Mouse (Mus musculus) splenic B cell, adult 2 months (primary cell): Measurements from ENCODE around the gene Arhgef2.

ENCODE experiments used
- DNase-seq: peaks from one replicate; pipeline ENCODE4 v3.0.0-alpha.2; 2011; ENCODE audit warnings: low read depth, low spot score
- H3K27me3 ChIP-seq: 2 replicates; pipeline ENCODE4 v1.6.1; 2012; ENCODE audit warnings: mild to moderate bottlenecking, low read length, moderate library complexity, mixed read lengths; ENCODE audit not compliant: control insufficient read depth, poor library complexity, insufficient read depth, severe bottlenecking
- H3K36me3 ChIP-seq: 2 replicates; pipeline ENCODE4 v1.6.1; 2012; ENCODE audit warnings: mild to moderate bottlenecking, low read length, moderate library complexity, mixed read lengths; ENCODE audit not compliant: control insufficient read depth, poor library complexity, insufficient read depth, severe bottlenecking

The Arhgef2 gene

DNA sequence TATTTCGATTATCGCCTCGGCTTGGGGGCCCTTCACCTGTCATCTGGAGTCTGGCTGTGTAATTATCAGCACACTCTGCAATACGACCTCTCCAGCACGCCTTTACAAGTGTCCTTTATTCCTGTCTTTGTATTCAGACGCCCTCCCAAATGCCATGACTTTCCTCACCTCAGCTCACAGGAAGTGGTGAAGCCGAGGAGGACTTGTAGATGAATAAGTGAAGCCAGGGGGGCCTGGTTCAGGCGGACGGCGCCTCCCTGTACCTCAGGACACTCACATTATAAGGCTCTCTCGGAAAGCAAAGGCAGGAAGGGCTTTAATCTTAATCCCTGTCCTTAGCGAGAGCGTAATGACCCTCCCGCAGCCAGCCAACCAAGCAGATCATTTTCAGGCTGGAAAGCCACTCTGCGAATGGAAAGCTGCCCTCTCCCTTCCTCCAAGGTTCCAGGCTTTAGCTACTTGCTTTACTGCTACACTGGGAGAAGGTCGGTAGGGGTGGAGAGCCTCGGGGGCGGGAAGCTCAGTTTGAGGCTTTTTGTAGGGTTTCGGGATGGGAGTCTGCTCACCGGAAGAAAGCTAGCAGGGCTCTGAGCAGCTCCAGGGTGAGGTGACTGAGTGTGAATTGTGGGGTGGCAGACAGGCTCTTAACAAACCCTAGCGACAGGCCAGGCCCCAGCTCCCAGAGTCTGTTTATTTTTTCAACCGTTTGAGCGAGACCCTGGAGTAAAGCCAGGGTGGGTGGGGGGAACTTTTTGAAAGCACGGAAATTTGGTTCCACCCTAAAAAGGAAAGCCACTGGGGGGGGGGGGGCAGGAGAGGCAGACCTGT lies 16.6 kb downstream of the Arhgef2 start:
- H3K36me3 ChIP-seq: peaks cover 3% of the 10 kb centered on the region
- H3K27me3 ChIP-seq: no peaks in the 10 kb centered on the region
- peak; percentile 23 for DNase-seq

DNA sequence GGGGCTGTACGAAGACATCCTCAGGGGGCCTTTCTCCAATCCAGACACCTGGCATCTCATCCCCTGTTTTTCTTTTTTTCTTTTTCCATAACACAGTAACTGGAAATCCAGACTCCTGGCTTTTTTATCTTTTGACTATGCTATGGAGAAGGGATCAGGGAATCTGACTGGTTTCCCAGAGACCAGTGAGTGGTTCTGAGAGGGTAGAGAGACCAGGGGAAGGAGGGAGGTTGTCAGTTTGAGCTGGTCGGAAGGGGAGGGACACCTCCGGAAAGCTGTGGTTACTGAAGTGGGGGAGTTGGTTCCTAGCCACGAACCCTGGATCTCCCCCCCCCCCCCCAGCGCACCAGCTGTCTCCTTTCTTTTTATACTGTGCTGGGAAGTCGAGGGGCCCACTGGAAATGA lies 17.2 kb downstream of the Arhgef2 start:
- Histone ChIP-seq H3K36me3 (peaks cover 3% of the 10 kb centered on the region), H3K27me3 (no peaks in the 10 kb centered on the region)
- peak; percentile 35 for DNase-seq

- Histone ChIP-seq H3K27me3 (no peaks in the 10 kb centered on the region), H3K36me3 (peaks cover 3% of the 10 kb centered on the region)
- DNase-seq: peak; percentile 24
Measured at GRCm38 (mm10) chr3:88623346-88624135, 17.8 kb downstream of the Arhgef2 start.

GRCm38 (mm10) chr3:88624324-88624723 lies 18.6 kb downstream of the Arhgef2 start:
- H3K27me3 ChIP-seq: no peaks in the 10 kb centered on the region
- DNase-seq: no peak
- peaks cover 3% of the 10 kb centered on the region for H3K36me3 ChIP-seq

- DNase-seq: no peak
- peaks cover 5% of the 10 kb centered on the region for H3K36me3 ChIP-seq
- H3K27me3 ChIP-seq: no peaks in the 10 kb centered on the region
Measured at GRCm38 (mm10) chr3:88624951-88625350, 19.2 kb downstream of the Arhgef2 start.

DNA sequence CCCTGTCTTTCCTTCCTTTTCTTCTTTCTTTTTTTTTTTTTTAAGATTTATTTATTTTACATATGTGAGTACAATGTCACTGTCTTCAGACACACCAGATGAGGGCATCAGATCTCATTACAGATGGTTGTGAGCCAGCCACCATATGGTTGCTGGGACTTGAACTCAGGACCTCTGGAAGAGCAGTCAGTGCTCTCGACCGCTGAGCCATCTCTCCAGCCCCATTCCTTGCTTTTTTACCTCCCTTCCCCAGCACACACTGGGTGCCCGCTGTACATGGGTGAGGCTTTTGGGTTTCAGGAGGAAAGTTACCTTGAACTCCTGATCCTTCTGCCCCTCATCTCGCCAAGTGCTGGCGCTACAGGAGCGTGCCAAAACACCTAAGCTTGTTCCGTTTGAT lies 19.8 kb downstream of the Arhgef2 start:
- peaks cover 10% of the 10 kb centered on the region for H3K36me3 ChIP-seq
- no peak for DNase-seq
- no peaks in the 10 kb centered on the region for H3K27me3 ChIP-seq

DNA sequence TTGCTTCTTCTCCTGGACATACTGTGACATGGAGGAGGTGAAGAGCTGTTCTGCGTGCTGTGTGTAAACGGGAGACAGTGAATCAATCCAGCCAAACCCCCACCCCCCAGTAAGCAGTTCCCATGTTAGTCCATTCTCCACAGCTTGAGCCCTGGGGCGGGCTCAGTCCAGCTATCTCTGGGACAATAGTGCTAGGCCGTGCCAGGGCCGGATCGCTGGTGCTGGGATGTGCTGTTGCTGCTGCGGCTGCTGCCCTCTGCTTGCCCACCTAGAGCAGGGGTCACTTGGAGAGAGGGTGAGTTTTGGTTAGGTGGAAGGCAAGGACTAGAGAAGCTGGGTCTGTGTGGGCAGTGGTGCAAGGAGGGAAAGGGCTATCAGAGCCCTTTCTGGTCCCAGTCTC lies 20.6 kb downstream of the Arhgef2 start:
- no peak for DNase-seq
- H3K36me3 ChIP-seq: peaks cover 15% of the 10 kb centered on the region
- no peaks in the 10 kb centered on the region for H3K27me3 ChIP-seq

- Histone ChIP-seq H3K27me3 (no peaks in the 10 kb centered on the region), H3K36me3 (peaks cover 22% of the 10 kb centered on the region)
- DNase-seq: no peak
Measured at GRCm38 (mm10) chr3:88627114-88627513, 21.3 kb downstream of the Arhgef2 start.

GRCm38 (mm10) chr3:88627535-88627934 lies 21.8 kb downstream of the Arhgef2 start:
- Histone ChIP-seq H3K36me3 (peaks cover 24% of the 10 kb centered on the region), H3K27me3 (no peaks in the 10 kb centered on the region)
- no peak for DNase-seq

DNA sequence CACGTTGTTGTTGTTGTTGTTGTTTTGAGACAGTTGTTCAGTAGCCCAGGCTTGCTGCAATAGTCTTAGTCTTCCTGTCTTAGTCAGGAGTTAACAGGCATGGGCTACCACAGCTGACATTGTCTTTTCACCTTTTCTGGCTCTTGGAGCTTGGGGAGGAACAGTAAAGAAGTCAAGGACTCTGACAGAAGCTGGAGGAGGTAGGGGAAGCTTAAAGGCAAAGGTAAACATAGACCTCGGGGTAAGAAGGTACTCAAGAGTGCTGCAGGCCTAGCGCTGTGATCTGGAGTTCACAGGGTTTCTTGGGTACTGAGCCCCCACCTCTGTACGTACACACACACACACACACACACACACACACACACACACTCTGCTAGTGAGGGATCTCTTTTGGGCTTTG lies 23.0 kb downstream of the Arhgef2 start:
- no peak for DNase-seq
- H3K27me3 ChIP-seq: no peaks in the 10 kb centered on the region
- peaks cover 29% of the 10 kb centered on the region for H3K36me3 ChIP-seq

- DNase-seq: no peak
- peaks cover 29% of the 10 kb centered on the region for H3K36me3 ChIP-seq
- H3K27me3 ChIP-seq: no peaks in the 10 kb centered on the region; the same call in 1 of the 2 replicates
Measured at GRCm38 (mm10) chr3:88629244-88629643, 23.5 kb downstream of the Arhgef2 start.

DNA sequence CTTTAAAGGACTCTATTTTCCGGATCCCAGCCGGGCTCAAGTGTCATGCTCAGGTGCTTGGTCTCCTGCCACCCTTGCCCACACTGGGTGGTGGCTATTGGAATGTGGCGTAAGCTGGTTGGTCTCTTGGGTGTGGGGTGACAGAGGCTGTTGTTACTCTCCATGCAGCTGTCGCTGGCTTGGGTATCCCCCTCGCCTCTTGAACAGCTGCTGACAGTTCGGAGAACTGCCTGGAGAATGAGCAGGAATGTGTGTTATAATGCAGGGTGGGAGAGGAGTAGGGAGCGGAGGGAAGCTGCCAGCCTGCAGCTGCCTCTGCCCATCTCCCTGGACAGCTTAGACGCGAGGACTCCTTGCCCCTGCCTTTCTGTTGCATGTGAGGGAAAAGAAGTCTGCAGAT lies 24.3 kb downstream of the Arhgef2 start:
- H3K36me3 ChIP-seq: peaks cover 37% of the 10 kb centered on the region
- no peak for DNase-seq
- peaks cover 3% of the 10 kb centered on the region; the same call in 1 of the 2 replicates for H3K27me3 ChIP-seq

- peaks cover 3% of the 10 kb centered on the region; the same call in 1 of the 2 replicates for H3K27me3 ChIP-seq
- H3K36me3 ChIP-seq: peaks cover 45% of the 10 kb centered on the region
- DNase-seq: no peak
Measured at GRCm38 (mm10) chr3:88630849-88631341, 25.1 kb downstream of the Arhgef2 start.

GRCm38 (mm10) chr3:88631921-88632587 lies 26.3 kb downstream of the Arhgef2 start:
- DNase-seq: peak; percentile 62
- H3K27me3 ChIP-seq: peaks cover 3% of the 10 kb centered on the region; the same call in 1 of the 2 replicates
- H3K36me3 ChIP-seq: peaks cover 46% of the 10 kb centered on the region
